Mouse (Mus musculus) left cerebral cortex, postnatal 25 days (tissue): Measurements from ENCODE around the gene Dip2a. TPM values are rescaled to one million over a fixed set of nuclear protein-coding genes. Genes with fewer than 3 reads are reported as not detected.

Source experiments
- total RNA-seq, 2 experiments: library from RNA; stranded (reverse); gene quantifications; 2 replicates each; pipeline ENCODE4 v1.2.3; 2021

The Dip2a gene
- total RNA-seq, 2 experiments from 2014 or later = 52.7 to 57.4 TPM

Other genes starting within 250 kb of the Dip2a start
- not detected for gene Slc5a4b, start 234.3 kb downstream of the Dip2a start, total RNA-seq
- gene Slc5a4a, start 197.8 kb downstream of the Dip2a start, total RNA-seq = not detected
- 10 to 100 TPM; 54.8 to 61.6 TPM for gene Prmt2, start 107.4 kb downstream of the Dip2a start, total RNA-seq
- gene S100b, start 91.4 kb downstream of the Dip2a start, total RNA-seq = 100 to 1,000 TPM; 135 to 140 TPM
- gene AC141477.1, start 95.2 kb upstream of the Dip2a start, total RNA-seq = not detected
- 10 to 100 TPM; 20.0 to 20.3 TPM for gene Pcnt, start 97.5 kb upstream of the Dip2a start, total RNA-seq
- gene 2610028H24Rik, start 103.8 kb upstream of the Dip2a start, total RNA-seq = not detected
- 10 to 100 TPM; 51.1 to 56.9 TPM for gene Mcm3ap, start 123.6 kb upstream of the Dip2a start, total RNA-seq
- 1 to 10 TPM; 3.8 to 4.4 TPM for gene Ybey, start 123.8 kb upstream of the Dip2a start, total RNA-seq
- 10 to 100 TPM; 44.2 to 45.1 TPM for gene Lss, start 186.3 kb upstream of the Dip2a start, total RNA-seq
- gene Spatc1l, start 217.0 kb upstream of the Dip2a start, total RNA-seq = not detected
- under 1 TPM in 1 of 2 experiments, not detected in 1; 0.16 TPM for gene Ftcd, start 230.4 kb upstream of the Dip2a start, total RNA-seq